Mouse (Mus musculus) regulatory T cell (primary cell): ENCODE measurements at regions not wholly inside any gene's neighbourhood (a gene's known extent, or its start where the extent isn't known, plus 50 kb on each side); places are given as distances from the start of the nearest gene placed in this dataset.
"Not testable (repeated sequence)": the region's sequence is repeated elsewhere in the genome, so short reads cannot be mapped to it uniquely, and the experiment has no call there.

Experiments used
- in situ Hi-C: fragments of 300-600 bp; cut with MboI, MseI; formaldehyde crosslinking; loops from one replicate; pipeline ENCODE4 v1.15.1; 2025; ENCODE audit warnings: high pct_unique_total_duplicates

GRCm38 (mm10) chr13:82058131-82058731 lies 275.4 kb downstream of the Cetn3 start:
- in situ Hi-C loops = no loop called here

- in situ Hi-C loops = no loop called here
Measured at GRCm38 (mm10) chr13:82058872-82059271, 276.0 kb downstream of the Cetn3 start.

GRCm38 (mm10) chr13:82059498-82059897 lies 276.6 kb downstream of the Cetn3 start:
- in situ Hi-C loops = no loop called here

GRCm38 (mm10) chr13:82063880-82064279 lies 281.0 kb downstream of the Cetn3 start:
- in situ Hi-C loops = not testable (repeated sequence)

DNA sequence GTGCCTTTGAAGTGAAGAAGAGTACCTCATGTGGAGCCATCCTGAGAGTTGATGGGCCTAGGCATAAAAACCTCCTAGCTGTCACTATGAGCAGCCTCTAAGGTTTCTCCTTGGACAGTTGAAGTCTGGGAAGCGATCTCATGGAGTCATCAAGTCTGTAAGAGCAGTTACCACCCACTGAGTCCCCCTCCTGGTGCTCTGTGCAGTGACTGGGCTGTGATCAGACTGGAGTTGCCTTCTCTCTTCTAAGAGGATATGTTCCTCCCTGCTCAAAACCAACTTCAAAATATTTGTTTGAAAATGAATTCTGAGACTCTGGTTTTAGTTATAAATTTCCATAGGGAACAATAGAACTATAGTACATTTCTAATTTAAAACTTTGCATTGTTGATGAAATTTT lies 283.3 kb downstream of the Cetn3 start:
- in situ Hi-C loops = no loop called here

- in situ Hi-C loops = no loop called here
Measured at GRCm38 (mm10) chr13:82066674-82067270, 283.9 kb downstream of the Cetn3 start.

DNA sequence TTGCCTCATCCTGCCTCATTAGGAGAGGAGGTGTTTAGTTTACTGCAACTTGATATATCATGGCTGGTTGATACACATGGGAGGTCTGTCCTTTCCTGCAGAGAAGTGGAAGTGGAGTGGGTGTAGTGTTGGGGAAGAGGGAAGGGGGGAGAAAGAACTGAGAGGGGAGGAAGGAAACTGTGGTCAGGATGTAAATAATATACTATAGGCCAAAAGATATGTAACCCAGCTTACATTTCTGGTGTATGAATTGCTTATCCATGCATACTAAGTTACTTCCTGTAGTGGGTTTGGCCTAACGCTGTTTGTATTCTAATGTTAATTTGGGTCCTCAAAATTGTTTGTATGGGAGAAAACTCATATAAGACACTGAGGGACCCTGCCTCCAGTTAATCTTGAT lies 289.6 kb downstream of the Cetn3 start:
- in situ Hi-C loops = no loop called here

DNA sequence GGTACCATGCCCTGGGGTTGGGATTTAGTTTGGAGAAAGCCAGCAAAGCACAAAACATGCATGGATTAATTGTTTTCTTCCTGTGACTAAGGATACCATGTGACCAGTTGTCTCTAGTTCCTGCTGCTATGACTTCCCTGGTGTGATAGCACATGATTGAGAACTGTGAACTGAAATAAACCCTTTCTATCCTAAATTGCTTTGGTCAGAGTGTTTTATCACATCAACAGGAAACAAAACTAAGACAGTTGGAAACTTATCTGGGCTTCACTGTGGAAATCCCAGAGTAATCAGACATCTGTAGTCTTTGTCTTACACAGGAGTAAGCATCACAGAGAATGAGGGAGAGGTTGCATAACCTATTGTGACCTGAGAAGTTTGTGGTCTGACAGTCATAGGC lies 290.5 kb downstream of the Cetn3 start:
- in situ Hi-C loops = no loop called here

GRCm38 (mm10) chr13:82081375-82081774 lies 298.5 kb downstream of the Cetn3 start:
- in situ Hi-C loops = no loop called here

DNA sequence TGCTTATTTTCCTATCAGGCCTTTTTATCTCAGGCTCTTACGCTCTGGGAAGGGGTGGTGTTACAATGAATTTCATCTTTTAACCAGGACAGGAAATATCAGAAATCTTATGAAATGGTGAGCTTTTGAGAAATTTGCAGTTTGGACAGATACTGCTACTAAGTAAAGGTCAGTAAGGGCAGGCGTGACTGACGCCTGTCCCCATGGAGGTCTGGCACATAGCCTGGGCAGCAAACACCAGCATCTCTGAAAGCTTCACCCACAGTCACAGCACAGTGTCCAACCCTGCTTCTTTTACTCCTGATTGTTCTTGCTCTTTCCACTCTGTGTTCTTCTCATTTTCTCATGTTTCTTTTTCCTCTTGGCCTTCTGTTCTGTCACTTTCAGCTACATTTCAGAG lies 304.8 kb downstream of the Cetn3 start:
- in situ Hi-C loops = no loop called here

- in situ Hi-C loops = no loop called here
Measured at GRCm38 (mm10) chr13:82092186-82092585, 309.3 kb downstream of the Cetn3 start.

GRCm38 (mm10) chr13:82106032-82106431 lies 323.2 kb downstream of the Cetn3 start:
- in situ Hi-C loops = no loop called here

DNA sequence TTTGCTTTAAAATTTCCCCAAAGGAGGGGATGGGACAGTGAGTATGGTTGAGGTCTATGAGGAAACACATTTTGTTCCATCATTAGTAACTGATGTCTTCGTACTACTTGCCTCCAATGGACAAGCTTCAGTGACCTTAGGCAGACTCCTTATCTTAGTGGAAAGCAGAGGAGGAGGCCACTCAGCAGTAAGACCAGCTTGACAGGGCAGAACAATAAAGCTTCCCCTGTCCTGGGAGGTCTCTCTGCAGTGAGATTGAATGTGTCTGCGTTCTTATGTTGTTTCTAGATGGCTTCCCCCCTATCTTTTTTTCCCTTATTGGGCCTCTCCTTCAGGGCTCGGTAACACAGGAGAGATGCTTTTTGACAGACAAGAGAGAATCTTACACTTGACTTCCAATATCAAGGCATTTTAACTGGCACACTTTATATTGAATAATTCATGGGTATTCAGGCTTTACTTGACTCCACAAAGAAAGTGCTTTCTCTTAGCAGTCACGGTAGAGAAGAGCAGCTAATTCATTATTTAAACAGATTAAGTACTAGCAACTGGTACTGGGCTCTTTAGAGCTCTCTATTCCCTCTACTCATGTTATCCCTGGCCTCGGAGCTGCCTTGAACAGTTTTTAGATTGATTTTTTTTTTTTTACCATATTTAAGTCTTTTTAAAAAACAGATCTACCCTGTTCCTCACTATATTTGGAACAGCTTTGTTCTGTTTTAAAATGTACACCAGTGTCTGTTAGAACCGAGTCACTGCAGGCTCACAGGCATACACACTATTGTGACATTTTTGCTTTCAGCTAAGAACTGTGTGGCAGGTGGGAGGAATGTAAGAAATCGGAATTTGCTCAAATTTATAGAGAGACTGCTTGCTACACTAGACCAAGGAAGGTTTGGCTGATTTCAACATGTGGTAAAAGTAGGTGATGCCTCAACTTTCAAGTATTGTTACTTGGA lies 347.2 kb downstream of the Cetn3 start:
- in situ Hi-C loops = no loop called here
